Mouse (Mus musculus) mouse embryonic stem cell (cell line): ENCODE measurements at regions not wholly inside any gene's neighbourhood (a gene's known extent, or its start where the extent isn't known, plus 50 kb on each side); places are given as distances from the start of the nearest gene placed in this dataset.

ENCODE experiments used
- in situ Hi-C, 2 experiments: fragments of 300-500 bp; cut with MboI; formaldehyde crosslinking; loops; 1 replicate in 1 of 2; 3 replicates in 1 of 2; pipeline ENCODE4 v1.14.3; 2019 to 2020; ENCODE audit warnings: low sequenced_read_pairs in 2 of 2, low pct_unique_long_range_greater_than_20kb in 1 of 2, mixed read lengths in 1 of 2; ENCODE audit not compliant: unreplicated experiment in 1 of 2

DNA sequence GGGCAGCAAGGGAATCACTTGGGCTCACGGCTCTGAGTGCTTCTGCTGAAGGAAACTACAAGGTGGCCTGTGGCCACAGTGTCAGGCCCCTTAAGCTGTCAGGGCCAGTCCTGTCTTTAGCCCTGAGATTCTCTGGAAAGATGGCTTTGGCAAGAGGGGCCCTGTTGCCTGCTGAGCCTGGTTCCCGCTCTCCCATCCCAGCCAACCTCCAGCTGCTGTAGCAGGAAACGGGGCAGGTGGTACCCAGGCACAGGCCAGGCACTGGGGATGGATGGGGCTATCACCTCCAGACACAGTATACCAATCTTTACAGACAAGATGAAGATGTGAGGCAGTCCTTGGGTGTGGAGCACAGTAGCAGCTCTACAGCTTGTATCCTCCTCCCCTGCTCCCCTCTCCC is 54.6 kb upstream of the Otos start:
- in situ Hi-C loops = loop anchor here in 1 of 2 experiments (10.0 kb wide), 1 partner anchor 132 kb away; the partner anchor contains the start of gene Gpc1

DNA sequence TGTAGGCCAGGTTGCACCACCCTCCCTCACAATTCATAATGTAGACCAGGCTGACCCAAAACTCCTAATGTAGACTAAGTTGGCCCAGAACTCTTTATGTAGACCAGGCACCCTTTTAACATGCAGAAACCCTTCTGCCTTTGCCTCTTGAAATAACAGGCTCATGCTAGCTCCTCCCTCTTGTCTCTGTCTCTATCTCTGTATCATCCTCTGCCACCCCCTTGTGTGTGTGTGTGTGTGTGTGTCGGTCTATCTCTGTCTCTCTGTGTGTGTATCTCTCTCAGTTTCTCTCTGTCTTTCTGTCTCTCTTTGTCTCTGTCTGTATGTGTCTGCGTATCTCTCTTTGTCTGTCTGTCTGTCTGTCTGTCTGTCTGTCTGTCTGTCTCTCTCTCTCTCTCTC is 51.5 kb upstream of the Otos start:
- in situ Hi-C loops = loop anchor here in 1 of 2 experiments (10.0 kb wide), 1 partner anchor 135 kb away; the partner anchor contains the start of gene Gpc1

DNA sequence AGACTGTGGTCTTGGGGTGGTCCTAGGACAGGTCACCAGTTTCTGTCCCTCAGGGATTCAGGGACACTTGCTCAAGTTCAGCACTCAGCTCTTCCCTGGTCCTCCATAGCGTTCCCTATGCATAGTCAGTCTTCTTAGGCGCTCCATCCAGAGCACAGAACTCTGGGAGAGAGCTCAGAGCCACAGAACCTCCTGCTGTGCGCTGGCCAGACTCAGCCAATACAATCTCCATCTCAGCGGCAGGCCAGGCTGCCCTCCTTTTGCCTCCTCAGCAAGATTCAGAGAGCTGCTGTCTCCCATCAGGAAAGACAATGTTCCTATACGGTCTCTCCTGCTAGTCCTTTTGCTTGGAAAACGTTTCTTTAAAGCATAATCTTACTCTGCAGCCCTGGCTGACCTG is 51.1 kb upstream of the Otos start:
- in situ Hi-C loops = loop anchor here in 1 of 2 experiments (10.0 kb wide), 1 partner anchor 135 kb away; the partner anchor contains the start of gene Gpc1

DNA sequence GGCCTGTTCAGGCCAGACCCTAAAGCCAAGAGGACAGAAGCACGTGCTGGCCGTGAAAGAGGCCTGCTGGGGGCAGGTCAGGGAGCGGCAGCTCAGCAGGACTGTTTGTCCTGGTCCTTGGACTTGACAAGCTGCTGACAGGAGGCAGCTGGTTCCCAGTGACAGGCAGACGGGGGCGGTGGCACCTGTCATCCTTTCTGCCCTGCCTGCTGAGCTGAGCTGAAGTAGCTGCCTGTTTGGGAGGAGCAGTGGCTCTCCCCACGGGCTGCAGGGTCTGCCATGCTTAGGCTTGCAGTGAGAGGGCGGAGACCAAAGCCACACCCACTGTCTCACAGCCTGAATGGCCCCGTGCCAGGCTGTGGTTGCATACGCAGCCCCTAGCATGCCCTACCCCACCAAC is 50.4 kb upstream of the Otos start:
- in situ Hi-C loops = no loop called here

DNA sequence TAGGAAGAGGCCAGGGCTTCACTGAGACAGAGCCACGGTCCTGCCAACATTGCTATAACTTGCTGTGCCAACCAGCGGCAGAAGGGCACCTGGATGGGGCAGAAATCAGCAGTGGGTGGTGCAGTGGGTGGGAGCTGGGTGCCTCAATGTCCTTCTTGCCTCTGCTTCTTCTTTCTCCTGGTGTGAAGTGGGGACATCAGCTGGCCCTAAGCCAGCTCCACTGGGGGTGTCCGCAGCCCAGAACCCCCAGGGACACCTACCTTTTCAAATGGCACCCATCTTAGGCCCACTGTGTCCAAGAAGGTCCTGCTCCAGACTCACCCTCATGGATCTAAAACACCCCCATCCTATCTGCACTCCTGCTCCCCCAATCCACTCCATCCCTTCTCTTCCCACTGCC is 49.9 kb upstream of the Otos start:
- in situ Hi-C loops = no loop called here
